Mouse (Mus musculus): Measurements from ENCODE around the gene Kcnk4.

The Kcnk4 gene

DNA sequence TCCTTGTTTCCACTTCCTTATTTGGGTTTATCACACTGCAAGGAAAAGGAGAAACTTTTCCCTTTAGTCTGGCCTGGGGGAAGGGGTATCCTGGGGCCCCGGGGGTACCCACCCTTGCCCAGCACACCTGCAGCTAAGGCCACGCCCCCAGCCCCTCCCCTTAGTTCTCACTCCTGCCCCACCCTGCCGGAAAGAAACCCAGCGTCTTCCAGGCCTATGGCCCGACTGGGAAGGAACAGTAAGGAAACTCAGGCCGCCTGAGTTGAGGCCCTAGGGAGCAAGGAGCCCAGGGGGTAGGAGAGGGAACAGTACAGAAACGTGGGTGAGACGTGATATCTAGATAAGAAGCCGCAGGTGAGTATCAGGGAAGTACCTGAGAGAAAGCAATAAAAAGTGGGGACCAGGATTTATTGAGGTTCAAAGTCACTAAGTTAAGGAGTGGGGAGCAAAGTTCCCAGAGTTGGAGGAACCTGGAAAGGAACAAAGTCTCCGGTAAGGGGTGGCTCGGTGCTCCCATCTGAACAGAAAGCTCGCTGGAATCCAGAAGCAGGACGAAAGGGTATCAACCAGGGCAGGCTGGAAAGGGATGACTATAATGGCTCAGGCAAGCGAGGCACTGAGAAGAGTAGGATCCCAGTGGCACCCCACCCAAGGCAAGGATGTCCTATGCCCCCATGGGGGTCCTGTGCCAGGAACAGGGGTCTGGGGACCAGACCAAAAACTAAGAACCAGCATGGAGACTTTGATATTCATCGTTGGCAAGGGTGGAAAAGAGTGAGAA, 34.4 kb upstream of the Kcnk4 start:
- DNase-seq: peak; percentile 55

GRCm38 (mm10) chr19:6956461-6956860, 22.1 kb upstream of the Kcnk4 start:
- no peak for DNase-seq

GRCm38 (mm10) chr19:6955424-6955823, 21.1 kb upstream of the Kcnk4 start:
- no peak for DNase-seq

- peak; percentile 75 for DNase-seq
These were observed 19.7 kb upstream of the Kcnk4 start for GRCm38 (mm10) chr19:6954046-6954445.

- DNase-seq: peak; percentile 72
These were observed 18.4 kb upstream of the Kcnk4 start for GRCm38 (mm10) chr19:6952712-6953037.

- DNase-seq: peak; percentile 84
These were observed 17.8 kb upstream of the Kcnk4 start for GRCm38 (mm10) chr19:6951994-6952711.

GRCm38 (mm10) chr19:6951381-6951968, 17.2 kb upstream of the Kcnk4 start:
- peak; percentile 94 for DNase-seq

- peak; percentile 49 for DNase-seq
These were observed 16.4 kb upstream of the Kcnk4 start for GRCm38 (mm10) chr19:6950613-6951153.

GRCm38 (mm10) chr19:6949951-6950350, 15.6 kb upstream of the Kcnk4 start:
- DNase-seq: no peak

DNA sequence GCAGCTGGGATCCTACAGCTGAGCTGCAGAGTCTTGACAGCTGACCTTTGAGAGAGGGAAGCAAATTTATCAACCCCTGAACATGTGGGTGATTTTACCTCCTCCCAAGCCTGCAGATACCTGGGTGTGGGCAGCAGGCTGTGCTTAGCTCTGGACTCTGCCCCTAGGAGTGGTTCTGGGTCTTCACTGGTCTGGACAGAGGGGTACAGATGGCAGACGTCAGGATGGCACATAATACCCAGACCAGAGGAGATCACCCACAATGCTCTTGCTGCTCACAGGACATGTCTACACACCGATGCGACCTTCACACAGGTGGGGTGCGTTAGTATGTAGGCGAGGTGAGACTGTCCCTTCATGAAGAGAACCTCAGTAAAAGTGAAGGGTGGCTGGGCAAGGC, 15.2 kb upstream of the Kcnk4 start:
- DNase-seq: no peak

- no peak for DNase-seq
These were observed 13.9 kb upstream of the Kcnk4 start for GRCm38 (mm10) chr19:6948186-6948585.

- DNase-seq: no peak
These were observed 13.4 kb upstream of the Kcnk4 start for GRCm38 (mm10) chr19:6947742-6948141.

GRCm38 (mm10) chr19:6943709-6944108, 9.4 kb upstream of the Kcnk4 start:
- no peak for DNase-seq

- DNase-seq: no peak
These were observed 8.4 kb upstream of the Kcnk4 start for GRCm38 (mm10) chr19:6942764-6943163.

DNA sequence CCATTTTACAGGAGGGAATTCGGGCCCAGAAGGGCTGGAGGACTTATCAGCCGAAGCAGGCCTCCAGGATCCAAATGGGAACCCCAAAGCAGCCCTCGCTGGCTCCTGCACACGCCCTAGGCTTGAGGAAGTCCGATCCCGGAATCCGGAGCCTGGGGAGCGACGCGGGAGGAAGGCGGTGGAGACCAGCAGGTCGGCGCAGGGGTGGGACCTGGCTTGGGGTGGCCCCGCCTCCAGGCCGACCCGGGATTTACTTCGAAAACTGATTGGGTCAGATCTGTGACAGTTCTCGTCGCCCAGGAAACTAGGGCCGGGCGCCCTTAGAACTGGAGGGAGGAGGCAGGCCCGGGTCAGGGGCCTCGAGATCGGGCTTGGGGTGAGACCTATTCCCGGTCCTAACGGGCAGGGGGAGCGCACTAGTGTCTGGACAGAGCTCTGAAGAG, 8.0 kb upstream of the Kcnk4 start, which contains the start of gene Gpr137:
TSS of gene Gpr137 (minus strand) at position 232 of the 443 bp plus-strand sequence.
- DNase-seq: peak; percentile 95

- DNase-seq: peak; percentile 96
These were observed 7.3 kb upstream of the Kcnk4 start, which contains the start of gene Bad for GRCm38 (mm10) chr19:6941372-6942248. Bad (plus strand) TSS chr19:6941861.

GRCm38 (mm10) chr19:6940396-6941351, 6.4 kb upstream of the Kcnk4 start:
- DNase-seq: no peak

- DNase-seq: no peak
These were observed 5.0 kb upstream of the Kcnk4 start for GRCm38 (mm10) chr19:6939106-6940002.

DNA sequence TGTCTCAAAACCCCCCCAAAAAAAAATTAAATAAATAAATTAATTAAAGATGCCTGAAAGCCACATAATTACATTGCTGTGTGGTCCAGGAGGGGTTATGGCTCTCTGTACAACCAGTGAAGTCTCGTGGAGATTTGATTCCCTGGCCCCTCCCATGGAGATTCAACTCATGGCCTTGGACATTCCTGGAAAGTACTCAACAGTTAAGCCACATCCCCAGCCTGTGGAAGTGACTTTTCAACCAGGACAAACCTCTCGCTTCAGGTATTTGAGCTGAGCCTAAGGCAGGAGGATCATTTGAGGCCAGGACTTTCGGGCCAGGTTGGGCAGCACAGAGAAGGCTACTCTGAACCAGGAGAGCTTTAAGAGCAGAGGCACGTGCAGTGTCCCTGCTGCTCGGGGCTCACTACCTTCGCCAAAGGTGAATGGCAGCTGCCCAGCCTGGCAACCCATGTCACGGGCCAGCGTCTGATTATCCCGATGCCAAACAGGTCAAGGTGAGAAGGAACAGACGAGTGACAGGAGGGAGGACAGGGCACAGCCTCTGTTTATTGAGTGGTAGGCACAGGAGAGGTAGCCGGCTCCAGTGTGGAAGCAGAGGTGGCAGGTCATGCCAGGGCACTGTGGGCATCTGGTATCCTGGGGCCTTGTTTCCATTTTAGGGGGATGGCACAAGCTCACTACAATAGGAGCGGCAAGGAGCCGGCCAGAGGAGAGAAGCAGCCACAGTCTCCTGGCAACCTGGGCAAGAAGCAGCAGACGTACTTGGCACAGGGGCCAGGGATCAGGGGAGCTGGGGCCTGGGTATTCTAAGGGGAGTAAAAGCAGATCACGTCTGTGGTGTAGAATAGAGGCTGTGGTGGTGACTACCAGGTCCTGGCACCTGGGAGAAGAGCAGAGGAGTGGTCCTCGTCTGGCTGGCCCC, 3.5 kb upstream of the Kcnk4 start:
- no peak for DNase-seq

Measured in lung, postnatal 14 days (tissue).